Mouse (Mus musculus) thymus, adult 2 months (tissue): ENCODE data around the gene Prdm16. TPM values are rescaled to one million over a fixed set of nuclear protein-coding genes. Genes with fewer than 3 reads are reported as not detected.

Source experiments
- DNase-seq: peaks from one replicate; pipeline ENCODE4 v3.0.0; 2021
- H3K27ac ChIP-seq: fragments of 200-500 bp; 2 replicates; pipeline ENCODE4 v1.5.1; 2012; ENCODE audit warnings: low read length, control low read depth; ENCODE audit not compliant: control insufficient read depth, insufficient read depth
- H3K27me3 ChIP-seq: fragments of 200-500 bp; 2 replicates; pipeline ENCODE4 v1.6.1; 2012; ENCODE audit warnings: mild to moderate bottlenecking, low read length, moderate library complexity, mixed read lengths; ENCODE audit not compliant: control insufficient read depth, insufficient read depth
- H3K36me3 ChIP-seq: fragments of 200-500 bp; 2 replicates; pipeline ENCODE4 v1.6.1; 2012; ENCODE audit warnings: mild to moderate bottlenecking, low read length, moderate library complexity; ENCODE audit not compliant: control insufficient read depth, insufficient read depth
- H3K4me1 ChIP-seq: fragments of 200-500 bp; replicated peaks from 2 replicates; pipeline ENCODE4 v1.6.1; 2012; ENCODE audit warnings: low read length; ENCODE audit not compliant: control insufficient read depth, insufficient read depth
- H3K4me3 ChIP-seq: fragments of 200-500 bp; 2 replicates; pipeline ENCODE4 v1.5.1; 2012; ENCODE audit warnings: mild to moderate bottlenecking, low read length, control low read depth, moderate library complexity; ENCODE audit not compliant: control insufficient read depth, insufficient read depth
- CTCF ChIP-seq: fragments of 200-500 bp; IDR thresholded peaks from 2 replicates; pipeline ENCODE4 v1.5.1; 2012; ENCODE audit warnings: mild to moderate bottlenecking, control low read depth, low read length, moderate library complexity, borderline replicate concordance; ENCODE audit not compliant: control insufficient read depth, poor library complexity, insufficient read depth; ENCODE audit errors: extremely low read depth
- POLR2A ChIP-seq: fragments of 200-500 bp; IDR thresholded peaks from 2 replicates; pipeline ENCODE4 v1.6.1; 2012; ENCODE audit warnings: mild to moderate bottlenecking, low read length, control low read depth, moderate library complexity; ENCODE audit not compliant: control insufficient read depth, poor library complexity, insufficient read depth; ENCODE audit errors: extremely low read depth
- WGBS: fragments of 180-500 bp; shearing (Covaris S2); methylation state at CpG from one replicate; pipeline ENCODE4 v1.1.7; 2018; 5-methylcytosine and 5-hydroxymethylcytosine counted together
- polyA plus RNA-seq: library from polyadenylated mRNA; depleted of rRNA; stranded (reverse); fragments of >200 nt; gene quantifications from 2 replicates; pipeline ENCODE4 v1.2.3, GENCODE M21; 2012; rRNA removed

Prdm16 gene
- polyA plus RNA-seq, 1 experiment = 4.5 TPM

DNA sequence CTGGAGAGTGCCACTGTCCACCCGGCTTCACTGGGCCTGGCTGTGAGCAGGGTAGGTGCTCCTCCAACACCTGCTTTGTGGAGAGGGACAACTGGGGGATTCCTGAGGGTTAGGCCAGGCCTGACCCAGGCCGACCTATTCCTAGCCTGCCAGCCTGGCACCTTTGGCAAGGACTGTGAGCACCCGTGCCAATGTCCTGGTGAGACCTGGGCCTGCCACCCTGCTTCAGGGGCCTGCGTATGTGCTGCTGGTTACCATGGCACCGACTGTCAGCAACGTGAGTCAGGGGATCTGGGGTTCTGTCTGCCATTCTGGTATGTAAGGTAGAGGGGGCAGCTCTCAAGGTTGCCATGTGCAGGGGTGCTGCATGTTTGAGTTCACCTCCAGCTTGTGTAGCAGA lies 369.2 kb downstream of the Prdm16 start:
- no peaks in the 10 kb centered on the region for H3K36me3 ChIP-seq
- WGBS = 84% methylated on average over 6 of the region's 6 CpGs
- H3K4me3 ChIP-seq = no peak overlapping the region
- no peaks in the 10 kb centered on the region for H3K4me1 ChIP-seq
- TF ChIP-seq POLR2A (no peak), CTCF (no peak)
- DNase-seq = no peak
- no peak overlapping the region for H3K27ac ChIP-seq
- H3K27me3 ChIP-seq = no peaks in the 10 kb centered on the region

Other genes with a start within 250 kb of the Prdm16 start
- gene Actrt2, start 31.0 kb upstream of the Prdm16 start, polyA plus RNA-seq = 0.13 TPM in 1 of 2 replicates, not detected in the other
- 0.18 and 0.38 TPM in 2 replicates for gene Ttc34, start 200.6 kb upstream of the Prdm16 start, polyA plus RNA-seq
- 0.23 TPM in 2 replicates for gene Mmel1, start 232.7 kb upstream of the Prdm16 start, polyA plus RNA-seq